Mouse (Mus musculus) embryonic fibroblast, embryonic 13.5 days (primary cell): ENCODE results near the gene Ogdh.

Source experiments
- CTCF ChIP-seq: IDR thresholded peaks from 2 replicates; pipeline ENCODE4 v1.5.1; 2011; ENCODE audit warnings: mild to moderate bottlenecking, control low read depth, low read length, moderate library complexity, borderline replicate concordance; ENCODE audit not compliant: insufficient read depth
- POLR2A ChIP-seq: IDR thresholded peaks from 2 replicates; pipeline ENCODE4 v1.6.1; 2011; ENCODE audit warnings: low read depth, mild to moderate bottlenecking, control low read depth, low read length, moderate library complexity

GRCm38 (mm10) chr11:6244707-6245106 is 46.7 kb upstream of the Ogdh start:
- TF ChIP-seq CTCF (no peak), POLR2A (no peak)
